Mouse (Mus musculus): ENCODE measurements around the gene Maco1. TPM values are rescaled to one million over a fixed set of nuclear protein-coding genes. Genes with fewer than 3 reads are reported as not detected.
A peak's percentile ranks its signal among the peaks of the same experiment; 100 is the strongest.

The Maco1 gene
- total RNA-seq (2021), result 10 to 100 TPM; 26.6 to 27.9 TPM

GRCm38 (mm10) chr4:134853259-134853636, at the start of gene Maco1:
Gene Maco1 (minus strand): TSS chr4:134853345.
- peak; percentile 100 for DNase-seq

GRCm38 (mm10) chr4:134901126-134901525, 48.0 kb upstream of the Maco1 start:
- DNase-seq, result no peak

GRCm38 (mm10) chr4:134897256-134897655, 44.1 kb upstream of the Maco1 start:
- no peak for DNase-seq

- peak; percentile 71 for DNase-seq
These were observed 39.0 kb upstream of the Maco1 start for GRCm38 (mm10) chr4:134892096-134892495.

GRCm38 (mm10) chr4:134884364-134884763, 31.2 kb upstream of the Maco1 start:
- DNase-seq, result peak; percentile 28

GRCm38 (mm10) chr4:134883808-134884207, 30.7 kb upstream of the Maco1 start:
- peak; percentile 60 for DNase-seq

- peak; percentile 52 for DNase-seq
These were observed 30.1 kb upstream of the Maco1 start for GRCm38 (mm10) chr4:134883266-134883665.

GRCm38 (mm10) chr4:134880041-134880440, 26.9 kb upstream of the Maco1 start:
- DNase-seq, result peak; percentile 28

GRCm38 (mm10) chr4:134879410-134879981, 26.4 kb upstream of the Maco1 start:
- DNase-seq, result peak; percentile 83

- DNase-seq, result no peak
These were observed 23.0 kb upstream of the Maco1 start for GRCm38 (mm10) chr4:134876171-134876570.

- DNase-seq, result no peak
These were observed 18.8 kb upstream of the Maco1 start for GRCm38 (mm10) chr4:134871950-134872349.

- DNase-seq, result no peak
These were observed 18.3 kb upstream of the Maco1 start for GRCm38 (mm10) chr4:134871477-134871876.

- DNase-seq, result no peak
These were observed 16.8 kb upstream of the Maco1 start for GRCm38 (mm10) chr4:134869815-134870375.

GRCm38 (mm10) chr4:134869068-134869730, 16.1 kb upstream of the Maco1 start:
- DNase-seq, result no peak

- no peak for DNase-seq
These were observed 15.3 kb upstream of the Maco1 start for GRCm38 (mm10) chr4:134868490-134868889.

GRCm38 (mm10) chr4:134868065-134868464, 14.9 kb upstream of the Maco1 start:
- no peak for DNase-seq

GRCm38 (mm10) chr4:134867661-134868060, 14.5 kb upstream of the Maco1 start:
- DNase-seq, result no peak

GRCm38 (mm10) chr4:134867213-134867612, 14.1 kb upstream of the Maco1 start:
- DNase-seq, result no peak

GRCm38 (mm10) chr4:134865789-134866188, 12.6 kb upstream of the Maco1 start:
- DNase-seq, result no peak

GRCm38 (mm10) chr4:134865340-134865739, 12.2 kb upstream of the Maco1 start:
- DNase-seq, result no peak

GRCm38 (mm10) chr4:134863937-134864729, 11.0 kb upstream of the Maco1 start, which contains the start of gene Rhd:
Gene Rhd (plus strand): TSS chr4:134864536.
- no peak for DNase-seq

GRCm38 (mm10) chr4:134862996-134863395, 9.9 kb upstream of the Maco1 start:
- no peak for DNase-seq

GRCm38 (mm10) chr4:134861884-134862283, 8.7 kb upstream of the Maco1 start:
- DNase-seq, result no peak

Data from heart, postnatal 4 days (tissue).